Mouse (Mus musculus): Measurements from ENCODE around the gene Agtr1b. TPM values are rescaled to one million over a fixed set of nuclear protein-coding genes. Genes with fewer than 3 reads are reported as not detected.

Gene Agtr1b
- polyA plus RNA-seq, 1 experiment from 2014 or later = not detected

GRCm38 (mm10) chr3:20304758-20305352 is 62.1 kb downstream of the Agtr1b start:
- Histone ChIP-seq H3K9ac (replicated peaks; ENCODE audit: low read length) (no peak overlapping the region), H3K27ac (replicated peaks; ENCODE audit: low read depth, low read length) (no peak overlapping the region), H3K4me3 (ENCODE audit: low read depth, low read length) (no peak overlapping the region), H3K36me3 (replicated peaks; ENCODE audit: control insufficient read depth, insufficient read depth, low read depth, low read length) (no peaks in the 10 kb centered on the region), H3K9me3 (replicated peaks; ENCODE audit: control insufficient read depth, low read length) (no peaks in the 10 kb centered on the region), H3K4me2 (ENCODE audit: low read depth, low read length) (no peak overlapping the region), H3K4me1 (ENCODE audit: control insufficient read depth, insufficient read depth, low read length) (no peaks in the 10 kb centered on the region), H3K27me3 (ENCODE audit: control insufficient read depth, insufficient read depth, low read length) (no peaks in the 10 kb centered on the region)
- DNase-seq (ENCODE audit: low spot score) = no peak
- no peak for ATAC-seq (replicated peaks; ENCODE audit: insufficient number of reproducible peaks, low FRiP score, low TSS enrichment, low read depth)
- 52% methylated on average over 2 of the region's 2 CpGs for WGBS

- no peak overlapping the region for H3K4me3 ChIP-seq (ENCODE audit: low read depth, low read length)
- 82% methylated on average over 3 of the region's 3 CpGs for WGBS
These were observed 71.4 kb downstream of the Agtr1b start for GRCm38 (mm10) chr3:20295546-20295945.

GRCm38 (mm10) chr3:20294542-20295348 is 72.2 kb downstream of the Agtr1b start:
- Histone ChIP-seq H3K9ac (replicated peaks; ENCODE audit: low read length) (no peak overlapping the region), H3K4me3 (ENCODE audit: low read depth, low read length) (no peak overlapping the region), H3K36me3 (replicated peaks; ENCODE audit: control insufficient read depth, insufficient read depth, low read depth, low read length) (no peaks in the 10 kb centered on the region), H3K4me2 (ENCODE audit: low read depth, low read length) (no peak overlapping the region), H3K4me1 (ENCODE audit: control insufficient read depth, insufficient read depth, low read length) (no peaks in the 10 kb centered on the region), H3K27me3 (ENCODE audit: control insufficient read depth, insufficient read depth, low read length) (no peaks in the 10 kb centered on the region), H3K27ac (replicated peaks; ENCODE audit: low read depth, low read length) (no peak overlapping the region), H3K9me3 (replicated peaks; ENCODE audit: control insufficient read depth, low read length) (no peaks in the 10 kb centered on the region)
- ATAC-seq (replicated peaks; ENCODE audit: insufficient number of reproducible peaks, low FRiP score, low TSS enrichment, low read depth) (no peak), DNase-seq (ENCODE audit: low spot score) (no peak)
- 81% methylated on average over 9 of the region's 9 CpGs for WGBS

More at GRCm38 (mm10) chr3:20295546-20295945, 71.4 kb downstream of the Agtr1b start:
- no peak for DNase-seq (ENCODE audit: low spot score)
- Histone ChIP-seq H3K4me2 (ENCODE audit: low read depth, low read length) (no peak overlapping the region), H3K9ac (replicated peaks; ENCODE audit: low read length) (no peak overlapping the region), H3K4me1 (ENCODE audit: control insufficient read depth, insufficient read depth, low read length) (no peaks in the 10 kb centered on the region), H3K27ac (replicated peaks; ENCODE audit: low read depth, low read length) (no peak overlapping the region), H3K36me3 (replicated peaks; ENCODE audit: control insufficient read depth, insufficient read depth, low read depth, low read length) (no peaks in the 10 kb centered on the region), H3K9me3 (replicated peaks; ENCODE audit: control insufficient read depth, low read length) (no peaks in the 10 kb centered on the region), H3K27me3 (ENCODE audit: control insufficient read depth, insufficient read depth, low read length) (no peaks in the 10 kb centered on the region)
- no peak for ATAC-seq (replicated peaks; ENCODE audit: insufficient number of reproducible peaks, low FRiP score, low TSS enrichment, low read depth)

- Histone ChIP-seq H3K4me3 (ENCODE audit: low read depth, low read length) (no peak overlapping the region), H3K9me3 (replicated peaks; ENCODE audit: control insufficient read depth, low read length) (no peaks in the 10 kb centered on the region), H3K4me1 (ENCODE audit: control insufficient read depth, insufficient read depth, low read length) (no peaks in the 10 kb centered on the region), H3K4me2 (ENCODE audit: low read depth, low read length) (no peak overlapping the region), H3K36me3 (replicated peaks; ENCODE audit: control insufficient read depth, insufficient read depth, low read depth, low read length) (no peaks in the 10 kb centered on the region), H3K27ac (replicated peaks; ENCODE audit: low read depth, low read length) (no peak overlapping the region), H3K27me3 (ENCODE audit: control insufficient read depth, insufficient read depth, low read length) (no peaks in the 10 kb centered on the region), H3K9ac (replicated peaks; ENCODE audit: low read length) (no peak overlapping the region)
- DNase-seq (ENCODE audit: low spot score) = no peak
- ATAC-seq (replicated peaks; ENCODE audit: insufficient number of reproducible peaks, low FRiP score, low TSS enrichment, low read depth) = no peak
These were observed 75.6 kb downstream of the Agtr1b start for GRCm38 (mm10) chr3:20291370-20291769.

- no peaks in the 10 kb centered on the region for H3K4me1 ChIP-seq (ENCODE audit: control insufficient read depth, insufficient read depth, low read length)
- no peak overlapping the region for H3K9ac ChIP-seq (replicated peaks; ENCODE audit: low read length)
- H3K27ac ChIP-seq (replicated peaks; ENCODE audit: low read depth, low read length) = no peak overlapping the region
- no peaks in the 10 kb centered on the region for H3K36me3 ChIP-seq (replicated peaks; ENCODE audit: control insufficient read depth, insufficient read depth, low read depth, low read length)
- DNase-seq (ENCODE audit: low spot score) = no peak
- H3K4me2 ChIP-seq (ENCODE audit: low read depth, low read length) = no peak overlapping the region
- ATAC-seq (replicated peaks; ENCODE audit: insufficient number of reproducible peaks, low FRiP score, low TSS enrichment, low read depth) = no peak
- H3K27me3 ChIP-seq (ENCODE audit: control insufficient read depth, insufficient read depth, low read length) = no peaks in the 10 kb centered on the region
- H3K9me3 ChIP-seq (replicated peaks; ENCODE audit: control insufficient read depth, low read length) = no peaks in the 10 kb centered on the region
- H3K4me3 ChIP-seq (ENCODE audit: low read depth, low read length) = no peak overlapping the region
- WGBS = 85% methylated on average over 2 of the region's 2 CpGs
These were observed 78.2 kb downstream of the Agtr1b start for GRCm38 (mm10) chr3:20288761-20289160.

- H3K27ac ChIP-seq (replicated peaks; ENCODE audit: low read depth, low read length) = no peak overlapping the region
- WGBS = 57% methylated on average over 1 of the region's 1 CpGs
- no peak for ATAC-seq (replicated peaks; ENCODE audit: insufficient number of reproducible peaks, low FRiP score, low TSS enrichment, low read depth)
These were observed 85.2 kb downstream of the Agtr1b start for GRCm38 (mm10) chr3:20281796-20282195.

GRCm38 (mm10) chr3:20275633-20276032 is 91.3 kb downstream of the Agtr1b start, which contains the start of gene Cpb1:
TSS of gene Cpb1 (minus strand) at chr3:20275733.
- 86% methylated on average over 3 of the region's 3 CpGs for WGBS
- ATAC-seq (replicated peaks; ENCODE audit: insufficient number of reproducible peaks, low FRiP score, low TSS enrichment, low read depth) = no peak
- H3K9ac ChIP-seq (replicated peaks; ENCODE audit: low read length) = no peak within 1 kb of the TSS

More at GRCm38 (mm10) chr3:20281796-20282195, 85.2 kb downstream of the Agtr1b start:
- H3K4me3 ChIP-seq (ENCODE audit: low read depth, low read length) = no peak overlapping the region
- no peak for DNase-seq (ENCODE audit: low spot score)
- no peaks in the 10 kb centered on the region for H3K4me1 ChIP-seq (ENCODE audit: control insufficient read depth, insufficient read depth, low read length)
- no peaks in the 10 kb centered on the region for H3K27me3 ChIP-seq (ENCODE audit: control insufficient read depth, insufficient read depth, low read length)
- no peaks in the 10 kb centered on the region for H3K9me3 ChIP-seq (replicated peaks; ENCODE audit: control insufficient read depth, low read length)
- no peak overlapping the region for H3K4me2 ChIP-seq (ENCODE audit: low read depth, low read length)
- H3K9ac ChIP-seq (replicated peaks; ENCODE audit: low read length) = no peak overlapping the region
- H3K36me3 ChIP-seq (replicated peaks; ENCODE audit: control insufficient read depth, insufficient read depth, low read depth, low read length) = no peaks in the 10 kb centered on the region

More at GRCm38 (mm10) chr3:20275633-20276032, 91.3 kb downstream of the Agtr1b start, which contains the start of gene Cpb1:
- DNase-seq (ENCODE audit: low spot score) = no peak
- Histone ChIP-seq H3K36me3 (replicated peaks; ENCODE audit: control insufficient read depth, insufficient read depth, low read depth, low read length) (no peaks in the 10 kb centered on the region), H3K4me2 (ENCODE audit: low read depth, low read length) (no peak within 1 kb of the TSS), H3K27ac (replicated peaks; ENCODE audit: low read depth, low read length) (no peak within 1 kb of the TSS), H3K4me1 (ENCODE audit: control insufficient read depth, insufficient read depth, low read length) (no peaks in the 10 kb centered on the region), H3K4me3 (ENCODE audit: low read depth, low read length) (no peak within 1 kb of the TSS), H3K27me3 (ENCODE audit: control insufficient read depth, insufficient read depth, low read length) (no peaks in the 10 kb centered on the region), H3K9me3 (replicated peaks; ENCODE audit: control insufficient read depth, low read length) (no peaks in the 10 kb centered on the region)
